Mouse (Mus musculus): ENCODE measurements at regions not wholly inside any gene's neighbourhood (a gene's known extent, or its start where the extent isn't known, plus 50 kb on each side); places are given as distances from the start of the nearest gene placed in this dataset.

DNA sequence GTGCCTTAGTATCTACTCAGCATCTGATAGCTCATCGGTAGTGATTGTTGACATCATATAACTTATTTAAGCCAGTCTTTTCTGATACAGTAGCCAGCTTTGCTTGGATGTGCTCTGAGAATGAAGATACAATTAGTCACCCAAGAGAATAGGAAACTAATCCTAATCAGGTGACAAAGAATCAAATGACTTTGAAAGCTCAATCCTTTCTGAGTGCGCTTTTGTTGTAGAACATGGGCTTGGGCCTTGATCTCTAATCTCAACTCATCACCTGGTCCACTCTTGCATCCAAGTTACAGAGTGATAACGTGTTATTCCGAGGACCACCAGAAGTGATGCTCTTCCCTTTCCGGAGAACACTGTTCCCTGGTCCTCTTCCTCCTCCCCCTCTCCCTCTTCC, 86.9 kb upstream of the Cpm start:
- DNase-seq (ENCODE audit: low read depth, low spot score) = no peak

DNA sequence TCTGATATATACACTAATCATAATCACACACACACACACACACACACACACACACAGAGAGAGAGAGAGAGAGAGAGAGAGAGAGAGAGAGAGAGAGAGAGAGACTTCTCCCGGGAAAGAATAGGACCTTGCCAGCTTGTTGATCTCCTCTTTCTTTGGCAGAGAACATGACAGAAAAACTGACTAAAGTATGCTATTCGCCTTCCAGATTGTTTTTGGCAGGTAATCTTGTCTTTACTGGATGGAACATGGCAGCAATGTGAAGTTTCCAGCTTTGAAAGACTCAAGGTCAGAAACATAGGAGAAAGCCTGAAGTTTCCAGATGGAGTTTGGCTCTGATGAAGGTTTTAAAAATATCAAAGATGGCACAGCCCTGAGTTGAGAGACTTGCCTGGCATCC, 87.8 kb upstream of the Cpm start:
- DNase-seq (ENCODE audit: low read depth, low spot score) = no peak

DNA sequence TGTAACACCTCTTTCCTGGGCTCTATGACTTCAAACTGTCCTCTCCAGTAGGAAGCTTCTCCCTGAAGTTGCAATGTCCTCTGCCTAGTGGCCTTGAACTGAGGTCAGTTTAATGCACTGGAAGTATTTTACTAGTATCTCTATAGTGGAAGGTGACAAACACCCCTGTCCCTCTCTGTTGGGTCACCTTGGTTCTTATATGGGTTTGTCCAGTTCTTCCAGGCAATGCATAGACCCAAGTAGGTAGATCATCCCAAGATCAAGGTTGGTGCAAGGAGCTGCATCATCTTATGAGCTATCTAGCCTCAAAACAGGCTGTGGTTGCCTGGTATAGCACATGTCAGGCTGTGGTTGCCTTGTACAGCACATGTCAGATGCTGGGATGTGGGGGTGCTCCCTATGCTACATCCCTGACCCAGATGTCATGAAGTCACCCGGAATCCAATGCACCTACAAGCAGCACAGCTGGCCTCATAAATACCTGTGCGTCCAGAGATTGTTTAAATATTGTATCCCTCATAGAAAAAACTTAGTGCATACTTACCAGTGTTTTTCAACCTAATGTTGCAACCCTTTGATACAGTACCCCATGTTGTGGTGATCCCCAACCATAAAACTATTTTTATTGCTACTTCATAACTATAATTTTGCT, 88.4 kb upstream of the Cpm start:
- DNase-seq (ENCODE audit: low read depth, low spot score) = no peak

DNA sequence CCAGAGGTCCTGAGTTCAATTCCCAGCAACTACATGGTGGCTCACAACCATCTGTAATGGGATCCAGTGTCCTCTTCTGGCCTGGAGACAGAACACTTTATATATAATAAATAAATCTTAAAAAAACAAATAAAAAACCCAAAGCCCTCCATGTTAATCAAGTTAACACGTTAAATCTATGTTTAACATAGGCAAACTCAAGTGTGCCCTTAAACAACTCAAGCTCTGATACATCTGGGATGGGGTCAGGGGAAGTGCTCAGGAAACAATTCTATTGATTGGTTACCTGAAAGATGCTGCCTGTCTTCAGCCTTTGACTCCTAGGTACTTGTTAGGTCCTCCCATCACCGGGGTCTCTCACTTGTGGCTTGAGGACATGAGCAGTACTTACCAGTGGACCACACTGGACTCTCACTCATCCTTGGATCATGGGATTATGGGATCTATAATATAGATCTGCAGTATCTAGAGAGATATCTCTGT, 89.1 kb upstream of the Cpm start:
- DNase-seq (ENCODE audit: low read depth, low spot score) = no peak

DNA sequence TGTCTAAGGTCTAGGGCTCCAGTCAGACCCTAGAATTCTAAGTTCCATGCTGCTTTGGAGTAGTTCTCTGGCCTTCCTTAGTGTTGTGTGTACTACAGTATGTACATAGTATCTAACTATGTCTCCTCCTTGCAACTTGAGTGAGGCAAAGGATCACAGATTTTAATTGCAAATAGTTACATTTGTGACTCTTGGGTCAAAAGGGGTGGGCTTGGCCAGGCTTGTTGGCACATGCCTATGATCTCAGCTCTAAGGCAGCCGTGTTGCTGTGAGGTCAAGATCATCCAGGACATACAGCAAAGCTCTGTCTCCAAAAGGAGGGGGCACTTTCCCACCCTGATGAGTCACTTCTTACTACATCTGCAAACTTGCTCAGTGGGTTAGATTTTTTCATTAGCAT, 89.8 kb upstream of the Cpm start:
- no peak for DNase-seq (ENCODE audit: low read depth, low spot score)

DNA sequence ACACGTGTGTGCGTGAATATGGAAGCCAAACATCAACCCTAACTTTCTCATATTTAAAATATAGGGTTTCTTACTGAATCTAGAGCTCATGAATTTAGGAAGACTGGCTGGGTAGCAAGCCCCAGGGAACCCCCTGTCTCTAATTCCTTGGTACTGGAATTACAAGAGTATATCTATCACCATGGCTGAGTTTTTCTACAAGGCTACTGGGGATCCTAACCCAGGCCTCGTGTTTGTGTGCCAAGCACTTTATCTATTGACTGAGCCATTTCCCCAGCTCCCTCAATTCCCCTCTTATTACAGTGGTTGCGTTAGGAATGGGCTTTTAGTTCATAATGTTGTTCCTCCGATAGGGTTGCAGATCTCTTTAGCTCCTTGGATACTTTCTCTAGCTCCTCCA, 90.6 kb upstream of the Cpm start:
- no peak for DNase-seq (ENCODE audit: low read depth, low spot score)

DNA sequence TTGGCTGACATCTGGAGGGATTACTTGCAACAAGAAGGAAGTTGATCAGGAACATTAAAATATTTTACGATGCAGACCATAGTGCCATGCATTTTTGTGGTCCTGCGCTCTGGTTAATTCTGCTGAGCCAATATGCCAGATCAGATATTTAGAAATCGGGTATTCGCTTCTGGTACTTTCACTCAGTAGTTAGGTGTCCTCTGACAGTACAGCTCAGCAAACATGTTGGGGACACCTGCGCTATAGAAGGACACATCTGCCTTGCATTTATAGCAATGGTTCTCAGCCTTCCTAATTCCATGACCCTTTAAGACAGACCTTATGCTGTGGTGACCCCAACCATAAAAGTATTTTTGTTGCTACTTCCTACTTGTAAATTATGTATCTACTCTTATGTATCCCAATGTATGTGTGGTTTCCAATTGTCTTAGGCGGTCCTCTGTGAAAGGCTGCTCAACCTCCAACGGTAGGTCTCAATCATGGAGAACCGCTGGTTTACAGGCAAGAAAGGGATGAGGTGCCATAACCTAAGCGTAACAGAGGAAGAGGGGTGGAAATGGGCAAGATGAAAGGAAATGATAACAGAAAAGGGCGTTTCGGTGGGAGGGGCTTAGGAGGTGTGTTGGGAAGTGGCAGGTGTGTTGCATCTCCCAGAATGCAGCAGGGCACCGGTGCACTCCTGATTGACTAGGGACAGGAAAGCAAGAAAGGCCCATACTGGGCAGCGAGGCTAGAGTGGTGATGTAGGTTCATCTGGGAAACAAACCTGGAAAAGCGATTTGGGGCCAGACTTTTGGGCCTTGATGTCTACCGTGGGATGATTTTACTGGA, 92.3 kb upstream of the Cpm start:
- DNase-seq (ENCODE audit: low read depth, low spot score) = no peak

DNA sequence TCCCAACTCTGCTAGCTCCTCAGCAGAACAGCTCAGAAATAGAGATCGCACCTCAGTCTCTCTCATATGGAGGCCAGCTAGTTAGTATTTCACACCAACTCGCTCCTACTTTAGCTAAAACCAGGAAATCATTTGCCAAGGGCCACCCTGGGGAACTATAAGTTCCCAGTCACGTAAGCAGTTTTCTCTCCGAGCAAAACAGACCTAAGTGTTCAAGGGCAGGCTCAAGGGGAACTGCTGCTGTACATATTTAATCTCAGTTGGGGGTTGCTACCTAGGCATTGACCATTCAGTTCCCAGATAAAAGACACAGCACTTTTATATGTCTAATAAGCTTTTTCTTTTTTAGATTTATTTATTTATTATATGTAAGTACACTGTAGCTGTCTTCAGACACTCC, 93.5 kb upstream of the Cpm start:
- no peak for DNase-seq (ENCODE audit: low read depth, low spot score)

DNA sequence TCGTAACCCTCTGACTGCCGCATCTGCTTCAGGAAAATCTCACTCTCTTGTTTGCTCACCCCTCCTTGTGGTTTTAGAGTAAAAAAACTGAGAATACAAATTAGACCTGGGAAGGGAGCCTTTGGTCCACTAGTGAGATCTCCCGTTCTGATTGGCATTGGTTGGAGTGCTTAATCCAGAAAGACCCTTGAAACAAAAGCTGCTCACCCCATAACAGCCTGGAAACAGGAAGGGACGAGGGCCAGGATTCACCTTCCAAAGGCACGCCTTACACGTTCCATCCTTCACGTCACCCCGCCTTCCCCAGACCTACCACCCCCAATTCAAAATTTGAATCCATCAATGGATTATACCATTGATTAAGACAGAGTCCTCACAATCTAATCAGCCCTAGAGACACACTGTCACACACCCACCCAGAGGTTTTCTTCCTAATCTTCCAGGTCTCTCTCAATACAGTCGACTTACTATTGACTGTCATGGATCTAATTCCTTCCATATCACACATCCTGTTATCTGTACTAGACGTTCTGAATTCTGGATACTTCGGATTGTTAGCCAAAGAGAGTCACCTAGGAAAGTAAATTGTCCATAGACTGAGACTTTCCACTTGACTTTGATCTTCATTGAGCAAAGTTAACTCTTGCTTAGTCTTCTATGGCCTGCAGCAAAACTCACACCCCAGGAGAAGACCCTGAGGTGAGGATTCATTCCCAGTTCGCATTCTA, 94.1 kb upstream of the Cpm start:
- no peak for DNase-seq (ENCODE audit: low read depth, low spot score)

DNA sequence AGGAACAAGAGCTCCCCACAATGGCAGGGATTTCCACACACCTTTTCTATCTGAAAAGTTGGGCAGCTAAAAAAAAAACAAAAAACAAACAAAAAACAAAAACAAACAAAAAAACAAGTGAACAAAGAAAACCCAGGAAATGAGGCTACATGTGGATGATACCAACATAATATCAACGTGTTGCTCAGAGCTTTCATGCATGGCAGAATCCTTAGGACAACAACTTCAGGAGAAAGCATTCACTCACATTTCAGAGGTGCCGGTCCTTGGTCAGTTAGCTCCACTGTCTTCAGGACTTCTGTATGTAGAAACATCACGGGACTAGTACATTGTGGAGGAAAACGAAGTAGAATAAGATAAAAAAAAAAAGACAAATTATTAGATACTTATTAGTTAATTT, 94.8 kb upstream of the Cpm start:
- no peak for DNase-seq (ENCODE audit: low read depth, low spot score)

DNA sequence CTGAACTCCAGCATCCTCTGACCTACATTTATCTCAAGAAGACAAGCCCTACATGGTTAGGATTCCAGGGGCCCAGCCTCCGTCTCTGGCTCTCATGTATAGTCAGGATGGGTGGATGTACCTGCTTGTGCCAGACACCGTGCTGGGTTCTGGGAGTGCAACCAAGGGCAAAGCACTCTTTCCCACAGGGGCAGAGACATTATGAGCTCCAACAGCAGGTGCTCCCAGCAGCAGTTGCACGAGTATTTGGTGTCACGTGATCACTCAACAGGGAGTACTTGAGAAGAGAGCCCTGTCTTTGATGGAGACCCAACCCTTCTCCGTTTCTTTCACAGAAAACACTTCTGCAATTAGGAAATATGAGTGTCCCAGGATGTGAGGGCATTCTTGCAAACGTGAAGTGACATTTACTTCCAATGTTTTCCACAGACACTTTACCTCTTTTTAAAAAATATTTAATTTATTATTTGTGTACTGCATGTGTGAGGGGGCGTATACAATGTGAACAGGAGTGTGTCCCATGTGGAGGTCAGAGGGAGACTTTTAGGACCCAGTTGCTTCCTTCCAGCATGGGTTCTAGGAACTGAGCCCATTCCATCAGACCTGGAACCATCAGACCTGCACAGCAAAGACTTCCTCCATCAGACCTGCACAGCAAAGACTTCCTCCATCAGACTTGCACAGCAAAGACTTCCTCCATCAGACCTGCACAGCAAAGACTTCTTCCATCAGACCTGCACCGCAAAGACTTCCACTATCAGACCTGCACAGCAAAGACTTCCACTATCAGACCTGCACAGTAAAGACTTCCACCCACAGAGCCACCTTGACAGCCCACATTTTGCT, 95.5 kb upstream of the Cpm start:
- DNase-seq (ENCODE audit: low read depth, low spot score) = no peak

DNA sequence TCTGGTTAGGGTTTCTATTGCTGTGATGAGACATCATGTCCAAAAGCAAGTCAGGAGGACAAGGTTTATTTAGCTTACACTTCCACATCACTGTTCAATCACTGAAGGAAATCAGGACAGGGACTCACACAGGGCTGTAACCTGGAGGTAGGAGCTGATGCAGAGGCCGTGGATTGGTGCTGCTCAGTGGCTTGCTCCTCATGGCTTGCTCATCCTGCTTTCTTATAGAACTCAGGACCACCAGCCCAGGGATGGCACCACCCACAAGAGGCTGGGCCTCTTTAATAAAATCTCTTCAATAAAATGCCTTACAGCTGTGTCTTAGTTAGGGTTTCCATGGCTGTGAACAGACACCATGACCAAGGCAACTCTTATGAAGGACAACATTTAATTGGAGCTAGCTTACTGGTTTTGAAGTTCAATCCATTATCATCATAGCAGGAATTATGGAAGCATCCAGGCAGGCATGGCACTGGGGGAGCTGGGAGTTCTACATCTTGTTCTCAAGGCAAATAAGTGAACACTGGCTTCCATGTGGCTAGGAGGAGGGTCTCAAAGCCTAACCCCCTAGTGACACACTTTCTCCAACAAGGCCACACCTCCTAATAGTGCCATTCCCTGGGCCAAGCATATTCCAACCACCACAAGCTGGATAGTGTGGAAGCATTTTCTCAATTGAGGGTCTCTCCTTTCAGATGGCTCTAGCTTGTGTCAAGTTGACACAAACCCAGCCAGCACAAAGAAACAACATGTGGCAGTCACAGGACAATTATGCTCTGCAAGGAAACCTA, 96.4 kb upstream of the Cpm start:
- no peak for DNase-seq (ENCODE audit: low read depth, low spot score)

DNA sequence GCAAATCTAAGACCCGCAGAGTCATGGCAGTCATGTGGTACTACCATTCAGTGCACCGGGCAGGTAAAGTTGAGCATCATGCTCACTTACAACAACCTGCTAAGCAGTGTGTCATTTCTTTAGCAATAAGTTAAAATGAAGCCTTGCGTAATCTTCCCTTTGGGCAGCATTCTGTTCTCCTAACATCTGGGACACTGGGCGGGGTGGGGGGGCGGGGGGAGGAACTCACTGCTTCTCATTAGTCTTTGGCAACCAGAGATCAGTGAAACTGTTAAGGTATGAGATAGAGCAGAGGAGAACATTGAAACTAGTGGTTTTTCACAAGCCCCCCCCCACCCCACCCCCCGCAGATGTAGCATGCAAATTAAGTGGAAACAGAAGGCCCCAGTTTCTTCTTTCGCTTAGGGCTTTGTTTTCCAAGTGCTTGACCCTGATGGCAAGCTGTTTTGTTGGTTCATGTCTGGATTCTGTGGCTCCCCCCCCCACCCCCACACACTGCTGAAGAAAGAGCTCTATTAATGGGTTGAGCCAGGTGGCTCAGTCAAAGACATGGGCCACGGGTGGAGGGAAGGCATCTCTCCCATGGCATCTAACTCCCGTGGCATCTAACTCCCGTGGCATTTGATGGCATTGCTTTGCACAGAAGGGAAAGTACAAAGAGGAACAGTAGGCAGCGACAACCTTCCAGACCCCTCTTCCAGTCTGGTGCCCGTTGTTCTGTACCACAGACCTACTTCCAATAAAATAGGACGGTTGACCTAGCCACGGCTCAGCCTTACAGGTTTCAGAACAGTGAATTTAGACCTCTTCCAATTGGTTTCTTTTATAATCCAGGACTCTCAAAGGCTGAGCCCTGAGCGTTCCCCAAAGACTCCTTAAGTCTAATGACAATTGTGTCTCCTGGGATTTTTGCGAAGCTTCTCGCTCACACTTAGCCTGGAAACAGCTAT, 97.2 kb upstream of the Cpm start:
- DNase-seq (ENCODE audit: low read depth, low spot score) = no peak

DNA sequence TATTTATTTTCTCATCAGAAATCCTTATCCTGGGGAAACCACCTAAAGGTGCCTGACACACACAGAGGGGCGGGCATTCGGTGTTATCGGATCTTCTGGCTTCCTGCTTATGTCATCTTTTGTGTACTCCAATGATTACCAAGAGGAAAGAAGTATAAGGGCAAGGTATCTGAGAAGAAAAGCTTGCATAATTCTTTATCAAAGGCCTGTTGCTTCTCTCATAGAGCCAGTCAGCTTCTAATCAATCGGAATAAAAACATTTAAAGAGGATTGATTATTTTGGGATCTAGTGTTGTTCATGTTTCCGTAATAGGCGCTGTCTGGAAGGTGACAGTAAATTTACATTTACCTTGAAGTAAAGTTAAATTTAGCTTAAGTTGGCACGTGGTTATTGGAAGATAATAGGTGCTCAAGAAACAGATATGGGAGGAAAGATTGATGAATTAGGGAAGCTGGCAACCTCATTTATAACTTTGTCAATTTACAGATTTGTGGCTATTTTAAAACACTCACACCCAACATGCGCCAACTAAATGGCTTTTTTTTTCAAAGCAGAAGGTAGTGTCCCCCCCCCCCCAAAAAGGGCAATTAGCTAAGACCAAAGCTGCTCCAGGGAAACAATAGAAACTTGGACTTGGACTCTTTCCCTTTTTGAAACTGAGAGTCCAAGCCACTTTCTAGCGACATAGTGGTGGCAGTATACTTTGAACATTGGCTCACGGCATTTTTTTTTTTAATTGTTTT, 98.3 kb upstream of the Cpm start:
- DNase-seq (ENCODE audit: low read depth, low spot score) = no peak

DNA sequence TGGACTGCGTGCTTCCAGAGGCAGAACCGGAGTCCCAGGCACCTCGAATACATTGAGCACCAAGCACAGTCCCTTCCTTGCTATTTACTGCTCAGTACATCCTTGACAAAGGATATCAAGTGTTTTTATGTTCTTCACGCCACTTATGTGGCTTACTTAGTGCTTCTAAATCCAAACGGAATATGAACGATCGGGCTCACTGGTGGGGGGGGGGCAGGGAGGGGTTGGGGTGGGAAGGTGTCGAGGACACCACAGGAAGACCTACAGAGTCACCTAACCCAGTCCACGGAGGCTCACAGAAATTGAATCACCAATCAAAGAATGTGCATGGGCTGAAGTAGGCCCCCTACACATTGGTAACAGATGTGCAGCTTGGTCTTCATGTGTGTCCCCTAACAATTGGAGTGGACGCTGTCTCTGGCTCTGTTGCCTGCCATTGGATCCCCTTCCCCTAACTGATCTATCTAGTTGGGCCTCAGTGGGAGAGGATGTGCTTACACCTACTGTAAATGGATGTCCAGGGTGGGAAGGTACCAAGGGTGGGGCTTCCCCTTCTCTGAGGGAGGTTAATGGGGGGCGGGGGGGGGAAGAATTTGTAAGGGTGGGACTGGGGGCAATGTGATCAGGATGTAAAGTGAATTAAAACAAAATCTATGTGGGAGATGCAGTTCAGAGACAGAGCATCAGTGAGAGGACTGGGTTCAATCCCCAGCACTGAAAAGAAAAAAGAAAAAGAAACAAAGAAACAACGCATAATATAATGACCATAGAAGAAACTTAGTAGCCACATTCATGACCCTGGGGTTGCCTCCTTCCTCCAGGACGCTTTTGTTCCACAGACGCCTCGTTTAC, 99.1 kb upstream of the Cpm start:
- no peak for DNase-seq (ENCODE audit: low read depth, low spot score)

DNA sequence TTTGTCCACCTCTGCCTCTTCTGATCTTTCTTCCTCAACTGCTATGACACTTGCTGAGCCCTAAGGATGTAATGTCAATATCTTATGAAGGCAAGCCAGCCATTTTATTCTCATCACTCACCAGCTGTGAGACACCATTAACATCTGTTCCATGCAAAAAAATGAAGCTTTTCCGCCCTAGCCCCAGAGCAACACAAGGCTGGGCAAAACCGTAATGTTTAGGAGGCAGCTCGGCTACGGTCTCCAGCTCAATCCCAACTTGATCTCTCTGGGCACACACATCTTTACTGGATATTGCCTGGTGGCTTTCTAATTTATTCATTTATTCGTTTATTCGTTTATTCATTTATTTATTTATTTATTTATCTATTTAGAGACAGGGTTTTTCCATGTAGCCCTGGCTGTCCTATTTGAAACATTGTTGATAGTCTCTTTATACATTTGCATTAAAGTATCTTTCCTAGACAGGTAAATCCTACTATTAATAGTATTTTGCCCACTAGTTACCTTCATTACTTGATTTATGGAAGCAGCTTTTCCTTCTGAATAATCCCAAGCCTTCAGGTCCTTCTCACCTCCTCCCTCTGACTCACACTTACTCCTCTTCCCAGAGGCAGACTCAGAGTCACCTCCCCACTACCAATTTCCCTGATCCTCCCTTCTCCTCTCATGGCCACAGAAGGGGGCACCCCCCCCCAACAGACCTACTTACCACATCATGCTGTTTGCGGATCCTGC, 99.9 kb upstream of the Cpm start:
- no peak for DNase-seq (ENCODE audit: low read depth, low spot score)

DNA sequence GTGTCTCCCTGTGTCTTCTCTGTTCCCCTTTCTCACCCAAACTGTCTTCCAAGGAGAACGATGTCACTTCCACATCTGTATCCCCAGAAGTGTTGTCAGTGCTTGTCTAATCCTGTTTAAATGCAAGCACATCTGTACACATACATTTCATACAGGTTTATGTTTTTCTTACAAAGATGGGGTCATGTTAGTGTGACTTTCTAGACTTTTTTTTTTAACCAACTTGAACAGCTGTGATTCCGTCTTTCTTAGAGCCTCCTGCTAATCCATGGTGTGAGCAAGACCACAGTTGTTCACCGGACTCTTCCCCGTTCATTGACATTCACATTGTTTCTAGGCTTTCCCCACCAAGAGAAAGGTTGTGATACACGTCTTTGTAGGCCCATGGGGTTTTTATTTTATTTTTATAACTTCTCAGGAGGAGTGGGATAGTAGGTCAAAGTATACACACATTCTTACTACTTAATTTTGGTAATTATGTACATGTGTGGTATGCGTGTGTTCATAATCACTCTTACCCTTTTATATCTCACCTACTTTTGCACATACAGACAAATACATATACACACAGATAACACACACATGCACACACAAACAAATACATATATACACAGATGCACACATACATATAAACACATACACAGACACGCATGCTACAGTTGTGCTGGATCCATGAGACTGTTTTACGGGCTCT, 100.6 kb upstream of the Cpm start:
- DNase-seq (ENCODE audit: low read depth, low spot score) = no peak

Data from mesoderm, embryonic 11.5 days (tissue).